Mouse (Mus musculus) embryo, embryonic 11.5 days (tissue): Measurements from ENCODE around the gene Entpd7.

ENCODE experiments used
- DNase-seq: peaks from one replicate; pipeline ENCODE4 v3.0.0-alpha.2; 2012; ENCODE audit warnings: low read depth, low spot score

Entpd7 gene

DNA sequence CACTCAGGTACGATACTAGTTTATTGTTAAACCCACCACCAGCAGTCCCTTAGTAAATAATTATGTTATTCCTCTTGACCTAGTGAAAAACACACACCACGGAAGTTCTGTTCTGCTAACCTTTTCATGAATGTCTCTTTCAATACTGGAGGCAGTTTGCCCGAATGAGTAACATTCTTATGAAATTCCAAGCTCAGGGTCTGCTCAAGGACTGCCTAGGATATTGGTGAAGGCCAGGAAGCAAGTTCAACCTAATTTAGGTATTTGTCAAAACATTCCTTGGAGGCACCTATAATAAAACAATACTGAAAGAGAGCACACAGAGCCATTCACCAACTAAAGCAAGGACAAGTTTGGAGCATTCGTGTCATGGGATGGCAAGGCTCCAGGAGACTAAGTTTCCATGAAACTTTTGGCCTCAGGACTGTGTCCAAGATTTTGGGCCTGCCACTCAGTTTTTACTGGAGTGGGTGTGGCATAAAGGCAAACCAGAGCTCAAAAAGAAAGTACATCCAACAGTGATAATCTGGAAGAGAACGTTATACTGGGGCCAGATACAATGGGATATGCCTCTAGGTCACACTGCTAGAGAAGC lies 80.0 kb downstream of the Entpd7 start:
- no peak for DNase-seq

DNA sequence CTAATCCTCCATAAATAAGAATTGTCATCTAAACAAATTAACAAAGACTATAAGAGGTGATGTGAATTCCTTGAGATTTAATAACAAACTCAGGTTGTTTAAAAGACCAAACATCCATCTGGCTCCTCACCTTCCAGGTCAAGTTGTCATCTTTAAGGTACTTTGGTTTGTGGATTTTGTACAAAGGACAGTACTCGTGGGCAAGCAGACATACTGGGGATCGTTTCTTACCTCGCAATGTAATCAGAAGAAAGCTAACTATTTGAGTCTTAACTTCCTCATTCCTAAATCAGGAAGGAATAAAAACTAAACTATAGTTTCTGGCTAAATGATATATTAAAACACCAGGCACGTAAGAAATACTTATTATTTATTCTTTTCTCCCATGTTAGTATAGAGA lies 81.1 kb downstream of the Entpd7 start:
- DNase-seq: no peak

DNA sequence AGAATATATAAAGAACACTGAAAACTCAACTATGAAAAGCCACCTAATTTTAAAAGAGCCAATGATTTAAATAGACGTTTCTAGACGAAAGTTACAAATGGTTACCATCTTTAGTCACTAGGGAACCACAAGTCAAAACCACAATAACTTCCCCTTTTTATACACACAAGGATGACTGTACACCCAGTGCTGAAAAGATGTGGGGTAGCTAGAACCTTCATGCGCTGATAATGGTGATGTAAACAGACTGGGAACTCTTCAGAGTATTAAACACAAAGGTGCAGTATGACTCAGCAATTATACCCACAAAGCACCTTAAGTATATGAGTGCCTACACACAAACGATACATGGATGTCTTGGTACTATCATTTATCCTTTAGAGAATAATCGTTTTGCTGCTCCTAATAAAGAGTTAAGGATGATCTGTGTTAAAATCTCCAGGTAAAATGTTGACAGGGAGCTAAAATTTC lies 82.1 kb downstream of the Entpd7 start:
- DNase-seq: no peak

DNA sequence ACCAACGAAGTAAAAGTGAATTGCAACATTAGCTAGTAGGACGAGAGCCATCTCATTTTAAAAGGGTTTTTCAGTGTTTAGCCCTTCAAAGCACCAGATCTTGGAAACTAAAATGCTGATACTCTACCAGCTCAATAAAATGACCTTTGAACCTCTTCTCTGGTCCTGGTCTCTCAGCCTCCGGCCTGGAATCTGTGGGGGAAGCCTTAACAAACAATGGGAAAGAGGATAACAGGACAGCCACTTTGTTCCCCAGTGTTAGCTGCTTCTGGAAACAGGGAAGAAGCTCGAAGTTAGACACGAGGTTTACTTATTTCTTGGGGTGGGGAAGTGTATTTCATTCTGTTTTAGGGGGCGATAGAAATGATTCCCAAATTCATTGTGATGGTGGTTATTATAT lies 82.8 kb downstream of the Entpd7 start:
- DNase-seq: no peak

DNA sequence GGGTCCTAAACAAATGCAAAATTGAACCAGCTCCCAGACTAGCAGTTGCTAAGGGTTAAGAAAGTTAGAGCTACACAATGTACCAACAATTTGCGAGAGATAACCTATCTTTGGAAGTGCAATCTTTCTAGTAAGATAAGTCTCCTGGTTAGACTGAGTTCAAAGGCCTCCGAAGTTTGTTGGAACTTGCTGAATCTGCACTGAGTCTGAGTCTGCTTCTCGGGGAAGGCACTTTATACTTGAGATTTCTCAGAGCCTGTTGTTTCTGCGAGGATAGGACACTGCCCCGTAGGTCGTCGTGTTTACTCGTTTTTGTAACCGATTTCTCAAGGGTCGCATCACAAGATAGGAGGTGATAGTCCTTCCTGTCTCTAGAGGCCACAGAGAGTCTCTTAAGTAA lies 86.0 kb downstream of the Entpd7 start:
- DNase-seq: no peak

DNA sequence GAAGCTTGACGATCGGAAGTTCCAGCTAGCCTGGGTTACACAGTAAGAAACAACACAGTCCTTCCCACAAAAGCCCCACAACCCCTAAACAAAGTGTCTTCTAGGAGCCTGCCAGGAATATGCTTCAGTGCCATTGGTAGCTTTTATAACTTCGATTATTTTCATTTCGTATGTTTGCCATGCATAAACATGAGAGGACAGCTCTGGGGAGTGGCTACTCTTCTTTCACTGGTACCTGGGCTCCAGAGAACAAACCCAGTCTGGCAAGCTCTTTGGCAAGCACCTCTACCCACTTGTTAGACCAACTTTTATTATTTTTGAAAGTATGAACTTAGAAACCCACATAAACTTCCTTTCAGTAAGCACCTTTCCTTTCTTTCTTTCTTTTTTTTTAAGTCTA lies 87.1 kb downstream of the Entpd7 start:
- DNase-seq: no peak

DNA sequence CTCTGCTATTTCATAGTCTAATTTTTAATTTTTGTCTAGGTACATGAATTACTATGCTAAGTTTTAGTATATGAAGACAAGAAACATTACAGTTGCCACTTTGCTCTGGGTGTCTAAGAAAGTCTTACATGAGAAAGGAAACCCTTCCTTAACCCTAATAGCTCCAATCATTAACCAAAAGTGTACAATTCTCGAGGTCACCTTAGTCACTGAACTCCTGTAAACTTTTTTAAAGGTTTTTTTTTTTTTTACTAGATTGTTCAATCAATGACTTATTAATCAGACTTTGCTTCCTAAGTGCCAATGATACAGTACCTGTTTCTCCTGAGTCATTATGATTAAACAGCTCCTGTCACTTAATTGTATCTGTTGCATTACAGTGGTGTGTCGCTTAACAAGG lies 87.8 kb downstream of the Entpd7 start:
- DNase-seq: no peak

DNA sequence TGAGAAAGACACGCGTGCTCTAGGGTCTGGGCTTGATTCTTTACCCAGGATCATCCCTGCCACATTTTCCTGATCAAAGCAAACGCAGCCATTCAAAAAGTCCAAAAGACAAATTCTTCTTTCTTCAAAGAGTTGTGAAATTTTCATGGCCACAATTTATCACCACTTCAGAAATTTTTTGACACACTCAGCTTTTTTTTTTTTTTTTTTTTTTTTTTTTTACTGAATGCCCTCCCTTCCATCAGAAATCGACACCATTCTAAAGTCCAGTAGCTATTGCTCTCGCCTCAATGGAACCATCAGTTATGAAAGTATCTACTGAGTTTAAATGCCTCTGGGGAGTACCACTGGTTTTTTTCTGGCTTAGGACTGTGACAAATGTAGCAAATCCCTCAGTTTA lies 90.9 kb downstream of the Entpd7 start:
- DNase-seq: no peak

DNA sequence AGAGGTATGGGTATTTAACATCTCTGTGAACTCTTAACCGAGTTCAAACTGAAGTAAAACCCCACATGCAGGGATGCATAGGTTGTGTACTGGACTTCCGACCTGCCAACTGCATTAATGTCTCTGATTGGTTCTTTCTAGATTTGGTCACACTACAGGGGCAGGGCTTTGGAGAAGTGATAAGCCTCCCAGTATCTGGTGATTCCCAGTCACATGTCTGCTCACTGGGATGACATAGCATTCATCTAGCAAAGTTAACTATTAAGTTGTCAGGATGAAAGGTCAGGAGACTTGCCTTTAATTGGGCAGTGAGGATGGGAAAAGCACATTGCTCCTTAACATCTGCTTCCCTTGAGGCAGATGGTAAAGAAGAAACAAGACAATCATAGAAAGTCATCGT lies 92.5 kb downstream of the Entpd7 start, which contains the start of gene Abcc2:
Gene Abcc2 (plus strand): TSS at position 213 of the 400 bp plus-strand sequence.
- DNase-seq: no peak
